ENCODE assay signal across 15 mouse cellular contexts in genomic region chr4:25482933-25483620, GRCm38 (mm10).
DNase-seq lines count a peak whose midpoint lies in the region; ATAC-seq lines count a peak whose summit lies in the region.
"Had no signal": no experiment of that assay in that cellular context is flagged by ENCODE, and none has a peak within 500 bp of the region (broad histone marks: within the 10 kb centered on the region; RNA-seq: fewer than 3 reads in every experiment).

No protein-coding gene starts in this region.

- no peak overlapping the region for H3K4me2 ChIP-seq in hindbrain, embryonic 14.5 days (replicated peaks)
- H3K4me2 ChIP-seq in hindbrain, embryonic 12.5 days (replicated peaks) = no peak overlapping the region
- H3K4me2 ChIP-seq: liver, embryonic 13.5 days had no signal

- H3K27ac ChIP-seq in hindbrain, embryonic 14.5 days = no peak overlapping the region
- no peak overlapping the region for H3K27ac ChIP-seq in hindbrain, embryonic 12.5 days
- H3K27ac ChIP-seq: limb, embryonic 10.5 days; liver, embryonic 13.5 days had no signal

- H3K36me3 ChIP-seq in hindbrain, embryonic 14.5 days (replicated peaks; ENCODE audit: control insufficient read depth, insufficient read depth) = no peaks in the 10 kb centered on the region
- no peaks in the 10 kb centered on the region for H3K36me3 ChIP-seq in hindbrain, embryonic 12.5 days
- H3K36me3 ChIP-seq: limb, embryonic 10.5 days; liver, embryonic 13.5 days had no signal

- no peaks in the 10 kb centered on the region for H3K4me1 ChIP-seq in hindbrain, embryonic 14.5 days (replicated peaks; ENCODE audit: control insufficient read depth, insufficient read depth, low read length)
- H3K4me1 ChIP-seq in hindbrain, embryonic 12.5 days = no peaks in the 10 kb centered on the region
- H3K4me1 ChIP-seq: limb, embryonic 10.5 days; liver, embryonic 13.5 days had no signal

- ATAC-seq in hindbrain, embryonic 14.5 days (ENCODE audit: low FRiP score) = peak; percentile 74; the same call in 1 of the 2 replicates
- ATAC-seq in hindbrain, embryonic 12.5 days (ENCODE audit: low FRiP score) = no peak
- ATAC-seq: intestine, postnatal 0 days; lung, postnatal 0 days had no signal

- 38% methylated on average over 6 of the region's 6 CpGs for WGBS in hindbrain, embryonic 14.5 days
- 43% methylated on average over 6 of the region's 6 CpGs for WGBS in hindbrain, embryonic 12.5 days

- no peaks in the 10 kb centered on the region for H3K9me3 ChIP-seq in hindbrain, embryonic 14.5 days (ENCODE audit: control insufficient read depth, low read length)
- H3K9me3 ChIP-seq in hindbrain, embryonic 12.5 days (replicated peaks) = no peaks in the 10 kb centered on the region
- H3K9me3 ChIP-seq: limb, embryonic 10.5 days; liver, embryonic 13.5 days had no signal

- H3K4me3 ChIP-seq in hindbrain, embryonic 14.5 days (replicated peaks; ENCODE audit: low read length) = no peak overlapping the region
- no peak overlapping the region for H3K4me3 ChIP-seq in hindbrain, embryonic 12.5 days
- H3K4me3 ChIP-seq: limb, embryonic 10.5 days; liver, embryonic 13.5 days had no signal

- DNase-seq in hindbrain, embryonic 14.5 days (ENCODE audit: low spot score) = no peak
- peak; percentile 2 for DNase-seq in right cerebral cortex, postnatal 14 days
- no peak for DNase-seq in right cerebral cortex, postnatal 36 days (ENCODE audit: low spot score in 2 of 2)
- DNase-seq in kidney, postnatal 25 days = peak; percentile 7 to 47
- no peak for DNase-seq in adrenal gland, adult 2 months
- no peak for DNase-seq in heart, adult 18-20 months
- DNase-seq: adrenal gland, postnatal 36 days; cerebellum, adult 11-12 months; liver, embryonic 13.5 days; right cerebral cortex, postnatal 25 days; thymus, adult 18-20 months had no signal

- no peaks in the 10 kb centered on the region for H3K27me3 ChIP-seq in hindbrain, embryonic 14.5 days (ENCODE audit: control insufficient read depth, insufficient read depth, low read length)
- no peaks in the 10 kb centered on the region for H3K27me3 ChIP-seq in hindbrain, embryonic 12.5 days
- H3K27me3 ChIP-seq: liver, embryonic 13.5 days had no signal

- H3K9ac ChIP-seq in hindbrain, embryonic 14.5 days = no peak overlapping the region
- H3K9ac ChIP-seq in hindbrain, embryonic 12.5 days = no peak overlapping the region
- H3K9ac ChIP-seq: liver, embryonic 13.5 days had no signal

Comparison
In these comparisons a context has a peak if more than half of its experiments do, and no peak if none do; other contexts are left out.
1. DNase-seq: peak in right cerebral cortex, postnatal 14 days (single experiment) and kidney, postnatal 25 days (2 of 2); none in hindbrain, embryonic 14.5 days (single experiment), right cerebral cortex, postnatal 36 days (0 of 2), adrenal gland, adult 2 months (single experiment) and heart, adult 18-20 months (0 of 2).